Mouse (Mus musculus): ENCODE data around the gene Hras. TPM values are rescaled to one million over a fixed set of nuclear protein-coding genes. Genes with fewer than 3 reads are reported as not detected.

The Hras gene
- total RNA-seq, 2 experiments from 2014 or later = 210 to 243 TPM

Small RNAs within 50 kb of the gene (microRNA-seq; reads per million reads assigned to microRNA genes)
- gene Mir210 = 144 to 163 reads per million in 2 experiments

Other genes with a start within 250 kb of the Hras start
- gene Ifitm5, start 243.7 kb downstream of the Hras start, total RNA-seq (2021) = not detected
- gene Gm45717, start 238.1 kb downstream of the Hras start, total RNA-seq (2021) = not detected
- gene Ifitm2, start 238.0 kb downstream of the Hras start, total RNA-seq (2021) = 10 to 100 TPM; 20.3 to 27.0 TPM
- gene Ifitm1, start 226.8 kb downstream of the Hras start, total RNA-seq (2021) = 1 to 10 TPM; 3.6 to 5.5 TPM
- 10 to 100 TPM; 13.0 TPM for gene Ifitm3, start 183.2 kb downstream of the Hras start, total RNA-seq (2021)
- gene Ifitm6, start 176.1 kb downstream of the Hras start, total RNA-seq (2021) = not detected
- not detected for gene Gm17387, start 164.9 kb downstream of the Hras start, total RNA-seq (2021)
- 100 to 1,000 TPM; 103 to 123 TPM for gene B4galnt4, start 132.9 kb downstream of the Hras start, total RNA-seq (2021)
- gene Pkp3, start 115.8 kb downstream of the Hras start, total RNA-seq (2021) = not detected
- gene Sigirr, start 93.4 kb downstream of the Hras start, total RNA-seq (2021) = 1 to 10 TPM; 2.1 to 2.5 TPM
- not detected for gene Ano9, start 76.2 kb downstream of the Hras start, total RNA-seq (2021)
- gene Ptdss2, start 71.6 kb downstream of the Hras start, total RNA-seq (2021) = 10 to 100 TPM; 47.9 to 68.4 TPM
- 10 to 100 TPM; 29.7 to 32.4 TPM for gene Rnh1, start 21.1 kb downstream of the Hras start, total RNA-seq (2021)
- 1 to 10 TPM; 5.0 to 5.8 TPM for gene Lrrc56, start 152 bp upstream of the Hras start, total RNA-seq (2021)
- not detected for gene Lmntd2, start 20.1 kb upstream of the Hras start, total RNA-seq (2021)
- 1 to 10 TPM; 1.6 to 1.7 TPM for gene Rassf7, start 21.9 kb upstream of the Hras start, total RNA-seq (2021)
- gene Phrf1, start 34.8 kb upstream of the Hras start, total RNA-seq (2021) = 10 to 100 TPM; 71.6 to 72.7 TPM
- under 1 TPM; 0.29 to 0.64 TPM for gene Irf7, start 72.5 kb upstream of the Hras start, total RNA-seq (2021)
- gene Cdhr5, start 82.8 kb upstream of the Hras start, total RNA-seq (2021) = not detected
- gene Sct, start 85.1 kb upstream of the Hras start, total RNA-seq (2021) = under 1 TPM in 1 of 2 experiments, not detected in 1; 0.76 TPM
- gene Drd4, start 98.0 kb upstream of the Hras start, total RNA-seq (2021) = under 1 TPM; 0.45 to 0.55 TPM
- gene Deaf1, start 133.7 kb upstream of the Hras start, total RNA-seq (2021) = 100 to 1,000 TPM; 220 to 227 TPM
- 10 to 100 TPM; 25.7 to 29.8 TPM for gene Tmem80, start 133.7 kb upstream of the Hras start, total RNA-seq (2021)
- gene Eps8l2, start 144.9 kb upstream of the Hras start, total RNA-seq (2021) = 1 to 10 TPM; 2.3 to 2.4 TPM
- gene Taldo1, start 198.2 kb upstream of the Hras start, total RNA-seq (2021) = 100 to 1,000 TPM; 115 to 126 TPM
- gene Gatd1, start 220.1 kb upstream of the Hras start, total RNA-seq (2021) = 10 to 100 TPM; 34.4 to 39.3 TPM
- gene Cend1, start 235.5 kb upstream of the Hras start, total RNA-seq (2021) = 100 to 1,000 TPM; 259 to 281 TPM
- gene Slc25a22, start 243.9 kb upstream of the Hras start, total RNA-seq (2021) = 100 to 1,000 TPM; 281 to 341 TPM